18 mouse cellular contexts compared by ENCODE assay signal in genomic region chr2:104256585-104256984, GRCm38 (mm10).
"Had no signal": no experiment of that assay in that cellular context is flagged by ENCODE, and none has a peak within 500 bp of the region (broad histone marks: within the 10 kb centered on the region; RNA-seq: fewer than 3 reads in every experiment).

No protein-coding gene starts in this region.

- H3K27me3 ChIP-seq: limb, embryonic 13.5 days; midbrain, embryonic 15.5 days had no signal

- H3K9me3 ChIP-seq: limb, embryonic 13.5 days; midbrain, embryonic 10.5 days; midbrain, embryonic 15.5 days; neural tube, embryonic 13.5 days had no signal

- H3K9ac ChIP-seq: limb, embryonic 13.5 days; liver, embryonic 14.5 days; midbrain, embryonic 15.5 days; neural tube, embryonic 13.5 days had no signal

- H3K36me3 ChIP-seq: limb, embryonic 13.5 days; midbrain, embryonic 10.5 days; midbrain, embryonic 15.5 days had no signal

- H3K4me1 ChIP-seq: midbrain, embryonic 15.5 days had no signal

- DNase-seq: kidney, adult 11 months; kidney, adult 9 months; kidney, postnatal 36 days; layer of hippocampus, adult 9-11 months; layer of hippocampus, postnatal 36 days; left cerebral cortex, postnatal 4 days; lung, adult 18-20 months; lung, postnatal 36 days; retina, postnatal 1 day; spleen, adult 18-20 months; thymus, adult 18-20 months; thymus, postnatal 14 days had no signal

- H3K27ac ChIP-seq: kidney, postnatal 0 days; limb, embryonic 13.5 days; liver, embryonic 14.5 days; midbrain, embryonic 10.5 days; midbrain, embryonic 15.5 days; neural tube, embryonic 13.5 days had no signal

- H3K4me2 ChIP-seq: limb, embryonic 13.5 days; midbrain, embryonic 15.5 days; neural tube, embryonic 13.5 days had no signal

- H3K4me3 ChIP-seq: limb, embryonic 13.5 days; midbrain, embryonic 10.5 days; midbrain, embryonic 15.5 days; neural tube, embryonic 13.5 days had no signal
